Mouse (Mus musculus) forebrain, postnatal 0 days (tissue): ENCODE results near the gene Vangl2. TPM values are rescaled to one million over a fixed set of nuclear protein-coding genes. Genes with fewer than 3 reads are reported as not detected.

Source experiments
- ATAC-seq: fragments of 200-750 bp; cut with Nextera tagmentation; 2 replicates; pipeline ENCODE4 v1.8.0; 2017; ENCODE audit warnings: mild to moderate bottlenecking, moderate library complexity
- DNase-seq: peaks from one replicate; pipeline ENCODE4 v3.0.0-alpha.2; 2015
- H3K27ac ChIP-seq: fragments of 300-500 bp; sonication (generic); 2 replicates; pipeline ENCODE4 v1.5.1; 2014; ENCODE audit warnings: low read depth, mild to moderate bottlenecking, antibody characterized with exemption, low read length, moderate library complexity, mixed read lengths
- H3K27me3 ChIP-seq: fragments of 300-500 bp; sonication (generic); 2 replicates; pipeline ENCODE4 v1.6.1; 2014; ENCODE audit warnings: mild to moderate bottlenecking, low read length, mixed read lengths; ENCODE audit not compliant: insufficient read depth
- H3K36me3 ChIP-seq: fragments of 300-500 bp; sonication (generic); 2 replicates; pipeline ENCODE4 v1.6.1; 2014; ENCODE audit warnings: mild to moderate bottlenecking, moderate library complexity; ENCODE audit not compliant: insufficient read depth
- H3K4me1 ChIP-seq: fragments of 300-500 bp; sonication (generic); 2 replicates; pipeline ENCODE4 v1.6.1; 2014; ENCODE audit warnings: antibody characterized with exemption; ENCODE audit not compliant: insufficient read depth
- H3K4me2 ChIP-seq: fragments of 300-500 bp; sonication (generic); 2 replicates; pipeline ENCODE4 v1.6.1; 2014; ENCODE audit warnings: low read depth, mild to moderate bottlenecking, moderate library complexity
- H3K4me3 ChIP-seq: fragments of 300-500 bp; sonication (generic); 2 replicates; pipeline ENCODE4 v1.5.1; 2014; ENCODE audit warnings: low read depth, low read length, mixed read lengths
- H3K9ac ChIP-seq: fragments of 300-500 bp; sonication (generic); 2 replicates; pipeline ENCODE4 v1.6.1; 2014; ENCODE audit warnings: mild to moderate bottlenecking
- H3K9me3 ChIP-seq: fragments of 300-500 bp; sonication (generic); 2 replicates; pipeline ENCODE4 v1.6.1; 2016; ENCODE audit warnings: low read length
- CTCF ChIP-seq: sonication (generic); IDR thresholded peaks from 2 replicates; pipeline ENCODE4 v1.5.1; 2016; ENCODE audit warnings: antibody characterized with exemption, control low read depth, low read depth
- WGBS: fragments of 180-500 bp; shearing (Covaris S2); extraction: QIAGEN DNeasy Blood & Tissue Kit; methylation state at CpG from one replicate; pipeline ENCODE4 v1.1.7; 2014; 5-methylcytosine and 5-hydroxymethylcytosine counted together
- polyA plus RNA-seq: library from polyadenylated mRNA; unstranded; fragments of >200 nt; fragmentation: Nextera tagmentation; extraction: Ambion mirVana; gene quantifications from 2 replicates; pipeline ENCODE4 v1.2.1, GENCODE M21; 2015
- total RNA-seq: library from RNA; depleted of rRNA; stranded (reverse); fragments of >200 nt; gene quantifications from 2 replicates; pipeline ENCODE4 v1.2.3, GENCODE M21; 2014; rRNA removed

Vangl2 gene
- total and polyA plus RNA-seq, 2 experiments from 2014 or later = 37.3 to 63.4 TPM

GRCm38 (mm10) chr1:171966054-171966790 lies 62.0 kb downstream of the Vangl2 start:
- Histone ChIP-seq H3K4me2 (no peak overlapping the region), H3K4me3 (no peak overlapping the region), H3K9me3 (no peaks in the 10 kb centered on the region), H3K9ac (no peak overlapping the region), H3K4me1 (no peaks in the 10 kb centered on the region), H3K36me3 (no peaks in the 10 kb centered on the region), H3K27me3 (no peaks in the 10 kb centered on the region), H3K27ac (no peak overlapping the region)
- ATAC-seq (no peak), DNase-seq (no peak)
- TF ChIP-seq CTCF = no peak
- 93% methylated on average over 6 of the region's 6 CpGs for WGBS

GRCm38 (mm10) chr1:171963613-171964012 lies 64.6 kb downstream of the Vangl2 start:
- WGBS = 77% methylated on average over 6 of the region's 6 CpGs
- H3K9ac ChIP-seq = no peak overlapping the region
- H3K4me2 ChIP-seq = no peak overlapping the region
- no peak for TF ChIP-seq CTCF
- no peaks in the 10 kb centered on the region for H3K36me3 ChIP-seq
- no peaks in the 10 kb centered on the region for H3K9me3 ChIP-seq
- H3K27ac ChIP-seq = no peak overlapping the region
- H3K4me3 ChIP-seq = no peak overlapping the region
- no peaks in the 10 kb centered on the region for H3K27me3 ChIP-seq
- H3K4me1 ChIP-seq = no peaks in the 10 kb centered on the region
- DNase-seq (no peak), ATAC-seq (no peak)

DNA sequence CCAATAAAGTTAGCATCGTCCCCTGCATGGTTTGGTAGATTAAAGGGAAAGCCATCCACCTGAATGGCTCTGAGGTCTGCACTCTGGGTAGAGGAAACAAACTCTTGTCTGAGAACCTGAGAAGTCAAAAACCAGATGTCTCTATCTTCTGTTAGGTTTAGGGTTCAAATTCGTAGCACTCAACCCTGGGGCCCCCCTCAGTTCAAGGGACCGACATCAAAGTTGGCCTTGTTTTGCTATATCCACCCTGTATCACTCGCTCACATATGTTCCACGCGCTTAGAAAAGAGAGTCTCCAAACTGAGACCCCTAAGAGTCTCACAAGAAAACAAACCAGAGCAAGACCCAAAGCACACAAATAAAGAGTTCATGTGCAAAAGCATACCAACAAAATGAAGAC lies 66.5 kb downstream of the Vangl2 start:
- no peak overlapping the region for H3K4me2 ChIP-seq
- DNase-seq (no peak), ATAC-seq (no peak)
- H3K27ac ChIP-seq = no peak overlapping the region
- no peak for TF ChIP-seq CTCF
- H3K36me3 ChIP-seq = no peaks in the 10 kb centered on the region
- H3K27me3 ChIP-seq = no peaks in the 10 kb centered on the region
- 93% methylated on average over 6 of the region's 6 CpGs for WGBS
- no peaks in the 10 kb centered on the region for H3K9me3 ChIP-seq
- no peak overlapping the region for H3K9ac ChIP-seq
- no peak overlapping the region for H3K4me3 ChIP-seq
- no peaks in the 10 kb centered on the region for H3K4me1 ChIP-seq

GRCm38 (mm10) chr1:171960726-171961125 lies 67.5 kb downstream of the Vangl2 start:
- no peak overlapping the region for H3K9ac ChIP-seq
- WGBS = 90% methylated on average over 5 of the region's 5 CpGs
- no peak overlapping the region for H3K4me2 ChIP-seq
- no peaks in the 10 kb centered on the region for H3K9me3 ChIP-seq
- H3K27ac ChIP-seq = no peak overlapping the region
- H3K4me1 ChIP-seq = no peaks in the 10 kb centered on the region
- ATAC-seq = no peak
- no peak overlapping the region for H3K4me3 ChIP-seq
- H3K27me3 ChIP-seq = no peaks in the 10 kb centered on the region
- H3K36me3 ChIP-seq = no peaks in the 10 kb centered on the region
- no peak for DNase-seq
- no peak for TF ChIP-seq CTCF

GRCm38 (mm10) chr1:171957411-171957810 lies 70.8 kb downstream of the Vangl2 start:
- H3K4me2 ChIP-seq = no peak overlapping the region
- no peaks in the 10 kb centered on the region for H3K4me1 ChIP-seq
- H3K9ac ChIP-seq = no peak overlapping the region
- ATAC-seq = no peak
- WGBS = 84% methylated on average over 2 of the region's 2 CpGs
- H3K27ac ChIP-seq = no peak overlapping the region
- no peak for TF ChIP-seq CTCF
- DNase-seq = no peak
- H3K9me3 ChIP-seq = no peaks in the 10 kb centered on the region
- no peaks in the 10 kb centered on the region for H3K36me3 ChIP-seq
- no peaks in the 10 kb centered on the region for H3K27me3 ChIP-seq
- H3K4me3 ChIP-seq = no peak overlapping the region

DNA sequence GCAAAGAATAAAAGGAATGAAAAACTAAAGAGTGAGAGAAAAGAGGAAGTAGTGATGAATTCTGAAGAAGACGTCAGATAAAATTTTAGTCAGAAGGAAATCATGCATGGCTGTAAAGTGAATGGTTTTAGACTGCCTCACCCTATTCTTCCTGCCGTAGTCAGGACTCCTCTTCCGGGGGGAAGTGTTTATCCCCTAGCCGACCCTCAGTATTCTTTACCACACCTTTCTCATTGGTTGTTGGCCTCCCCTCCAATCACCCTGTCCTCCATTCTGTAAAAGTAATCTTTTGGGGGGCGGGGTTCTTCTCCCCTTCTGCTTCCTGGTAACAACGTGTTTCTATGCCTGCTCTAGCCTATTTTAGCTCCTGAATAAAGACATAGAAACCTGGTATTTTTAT lies 73.2 kb downstream of the Vangl2 start:
- H3K4me1 ChIP-seq = no peaks in the 10 kb centered on the region
- H3K27me3 ChIP-seq = no peaks in the 10 kb centered on the region
- H3K4me3 ChIP-seq = no peak overlapping the region
- no peak for TF ChIP-seq CTCF
- no peak overlapping the region for H3K4me2 ChIP-seq
- no peak for DNase-seq
- no peaks in the 10 kb centered on the region for H3K9me3 ChIP-seq
- no peak for ATAC-seq
- 75% methylated on average over 6 of the region's 6 CpGs for WGBS
- no peak overlapping the region for H3K27ac ChIP-seq
- H3K9ac ChIP-seq = no peak overlapping the region
- H3K36me3 ChIP-seq = no peaks in the 10 kb centered on the region

Other genes starting within 250 kb of the Vangl2 start
- 2.6 and 3.4 TPM in 2 replicates for gene Cd84, start 188.7 kb downstream of the Vangl2 start, total RNA-seq
- gene Cd84, start 188.7 kb downstream of the Vangl2 start, polyA plus RNA-seq = 1.8 and 2.3 TPM in 2 replicates
- 0.08 TPM in 1 of 2 replicates, not detected in the other for gene Gm10521, start 132.8 kb downstream of the Vangl2 start, total RNA-seq
- not detected in 2 replicates for gene Gm10521, start 132.8 kb downstream of the Vangl2 start, polyA plus RNA-seq
- gene Slamf6, start 110.9 kb downstream of the Vangl2 start, total RNA-seq = not detected in 2 replicates
- gene Slamf6, start 110.9 kb downstream of the Vangl2 start, polyA plus RNA-seq = 0.14 and 0.34 TPM in 2 replicates
- gene Nhlh1, start 29.1 kb upstream of the Vangl2 start, total RNA-seq = 0.95 and 1.0 TPM in 2 replicates
- 0.20 and 0.47 TPM in 2 replicates for gene Nhlh1, start 29.1 kb upstream of the Vangl2 start, polyA plus RNA-seq
- gene Copa, start 54.1 kb upstream of the Vangl2 start, total RNA-seq = 199 and 241 TPM in 2 replicates
- 127 and 151 TPM in 2 replicates for gene Copa, start 54.1 kb upstream of the Vangl2 start, polyA plus RNA-seq
- gene Ncstn, start 54.4 kb upstream of the Vangl2 start, total RNA-seq = 61.9 and 73.1 TPM in 2 replicates
- gene Ncstn, start 54.4 kb upstream of the Vangl2 start, polyA plus RNA-seq = 77.1 and 93.9 TPM in 2 replicates
- 150 and 161 TPM in 2 replicates for gene Pex19, start 98.3 kb upstream of the Vangl2 start, total RNA-seq
- gene Pex19, start 98.3 kb upstream of the Vangl2 start, polyA plus RNA-seq = 130 and 136 TPM in 2 replicates
- 66.8 and 76.8 TPM in 2 replicates for gene Dcaf8, start 119.6 kb upstream of the Vangl2 start, total RNA-seq
- gene Dcaf8, start 119.6 kb upstream of the Vangl2 start, polyA plus RNA-seq = 49.4 and 62.7 TPM in 2 replicates
- gene Pea15a, start 178.4 kb upstream of the Vangl2 start, total RNA-seq = 265 and 281 TPM in 2 replicates
- 412 and 475 TPM in 2 replicates for gene Pea15a, start 178.4 kb upstream of the Vangl2 start, polyA plus RNA-seq
- gene Casq1, start 191.4 kb upstream of the Vangl2 start, total RNA-seq = 0.76 and 2.2 TPM in 2 replicates
- 3.3 and 3.5 TPM in 2 replicates for gene Casq1, start 191.4 kb upstream of the Vangl2 start, polyA plus RNA-seq
- gene Atp1a4, start 230.0 kb upstream of the Vangl2 start, total RNA-seq = not detected in 2 replicates
- not detected in 2 replicates for gene Atp1a4, start 230.0 kb upstream of the Vangl2 start, polyA plus RNA-seq
- gene Igsf8, start 233.2 kb upstream of the Vangl2 start, total RNA-seq = 117 and 136 TPM in 2 replicates
- gene Igsf8, start 233.2 kb upstream of the Vangl2 start, polyA plus RNA-seq = 110 and 113 TPM in 2 replicates